Mouse (Mus musculus) cortical plate, adult 2 months (tissue): ENCODE data around the gene Itga9. TPM values are rescaled to one million over a fixed set of nuclear protein-coding genes. Genes with fewer than 3 reads are reported as not detected.
A peak's percentile ranks its signal among the peaks of the same experiment; 100 is the strongest.

Source experiments
- H3K27ac ChIP-seq: fragments of 200-500 bp; 2 replicates; pipeline ENCODE4 v1.5.1; 2012; ENCODE audit warnings: low read length, control low read depth, inconsistent platforms; ENCODE audit not compliant: insufficient read depth
- H3K4me1 ChIP-seq: fragments of 200-500 bp; 2 replicates; pipeline ENCODE4 v1.6.1; 2011; ENCODE audit warnings: low read length; ENCODE audit not compliant: control insufficient read depth, insufficient read depth
- H3K4me3 ChIP-seq: fragments of 200-500 bp; 2 replicates; pipeline ENCODE4 v1.5.1; 2011; ENCODE audit warnings: mild to moderate bottlenecking, low read length, control low read depth; ENCODE audit not compliant: insufficient read depth
- CTCF ChIP-seq: fragments of 200-500 bp; IDR thresholded peaks from 2 replicates; pipeline ENCODE4 v1.5.1; 2011; ENCODE audit warnings: mild to moderate bottlenecking, control low read depth, low read length; ENCODE audit not compliant: insufficient read depth; ENCODE audit errors: extremely low read depth
- POLR2A ChIP-seq: fragments of 200-500 bp; IDR thresholded peaks from 2 replicates; pipeline ENCODE4 v1.6.1; 2011; ENCODE audit warnings: mild to moderate bottlenecking, low read length, control low read depth; ENCODE audit not compliant: insufficient read depth; ENCODE audit errors: extremely low read depth
- polyA plus RNA-seq: library from polyadenylated mRNA; depleted of rRNA; stranded (reverse); fragments of >200 nt; gene quantifications from 2 replicates; pipeline ENCODE4 v1.2.3, GENCODE M21; 2012

Gene Itga9
- polyA plus RNA-seq, 1 experiment = 2.5 TPM

DNA sequence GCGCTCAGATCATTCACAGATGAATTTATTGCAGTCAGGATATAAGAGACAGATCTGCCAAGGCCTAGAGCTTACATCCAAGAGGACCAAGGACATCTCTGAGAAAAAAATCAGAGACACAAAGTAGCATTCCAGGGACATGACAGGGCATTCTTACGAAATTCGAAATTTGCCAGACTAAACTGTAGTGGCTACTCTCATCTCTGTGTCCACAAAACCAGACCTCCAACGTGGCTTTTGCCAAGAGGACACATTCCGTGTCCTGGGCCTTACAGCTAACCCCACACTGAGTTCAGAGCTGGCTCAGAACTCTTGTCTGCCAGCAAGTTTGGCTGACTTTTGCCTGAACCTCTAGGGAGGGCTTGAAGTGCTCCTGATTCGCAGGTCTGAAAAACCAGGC is 279.3 kb downstream of the Itga9 start:
- TF ChIP-seq CTCF (no peak), POLR2A (no peak)
- Histone ChIP-seq H3K4me3 (no peak overlapping the region), H3K4me1 (no peaks in the 10 kb centered on the region), H3K27ac (no peak overlapping the region)

GRCm38 (mm10) chr9:118887201-118887600 is 280.7 kb downstream of the Itga9 start:
- TF ChIP-seq POLR2A = no peak
- no peak for TF ChIP-seq CTCF
- no peak overlapping the region for H3K27ac ChIP-seq
- no peak overlapping the region for H3K4me3 ChIP-seq
- no peaks in the 10 kb centered on the region for H3K4me1 ChIP-seq

GRCm38 (mm10) chr9:118887734-118888133 is 281.2 kb downstream of the Itga9 start:
- Histone ChIP-seq H3K4me1 (no peaks in the 10 kb centered on the region), H3K4me3 (no peak overlapping the region), H3K27ac (no peak overlapping the region)
- TF ChIP-seq CTCF = no peak
- no peak for TF ChIP-seq POLR2A

DNA sequence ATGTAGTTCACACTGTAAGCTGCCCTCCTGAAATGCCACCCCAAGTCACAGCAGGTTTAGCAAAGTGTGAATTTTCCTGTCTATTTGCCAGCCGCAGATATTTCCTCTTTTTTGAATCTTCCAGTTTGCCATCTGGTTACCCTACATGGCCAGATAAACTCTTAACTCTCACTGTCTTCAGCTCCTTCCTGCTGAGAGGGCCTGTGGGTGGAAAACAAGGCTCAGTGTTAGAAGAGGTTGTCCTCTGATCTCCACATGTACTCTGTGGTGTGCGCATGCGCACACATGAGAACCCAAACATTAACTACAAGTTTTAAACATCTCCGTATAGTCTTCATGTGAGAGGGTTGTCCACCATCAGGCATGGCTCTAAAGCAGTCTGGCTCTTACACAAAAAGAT is 283.7 kb downstream of the Itga9 start:
- no peak overlapping the region for H3K27ac ChIP-seq
- H3K4me1 ChIP-seq = no peaks in the 10 kb centered on the region
- no peak overlapping the region for H3K4me3 ChIP-seq
- TF ChIP-seq POLR2A = no peak
- no peak for TF ChIP-seq CTCF

DNA sequence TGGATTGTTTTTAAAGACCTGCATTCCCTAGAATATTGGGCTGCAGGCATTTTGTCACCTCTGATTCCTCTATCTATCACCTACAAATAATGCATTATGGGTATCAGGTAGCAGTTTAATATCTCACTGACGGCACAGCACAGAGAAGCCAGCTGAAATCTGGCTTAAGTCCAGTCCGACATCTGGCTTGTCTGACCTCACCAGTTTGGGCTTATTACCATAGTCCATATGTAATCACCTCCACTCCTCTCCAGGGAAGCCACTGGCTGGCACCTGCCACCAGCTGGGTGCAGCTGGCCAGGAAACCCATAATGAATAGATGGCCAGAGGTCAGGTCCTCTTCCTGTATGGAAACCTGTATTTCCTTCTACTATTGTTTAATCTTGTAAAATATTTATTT is 284.2 kb downstream of the Itga9 start:
- TF ChIP-seq POLR2A (no peak), CTCF (no peak)
- Histone ChIP-seq H3K4me1 (no peaks in the 10 kb centered on the region), H3K4me3 (no peak overlapping the region), H3K27ac (no peak overlapping the region)

- Histone ChIP-seq H3K4me1 (no peaks in the 10 kb centered on the region), H3K4me3 (no peak overlapping the region), H3K27ac (no peak overlapping the region)
- no peak for TF ChIP-seq CTCF
- TF ChIP-seq POLR2A = no peak
Measured at GRCm38 (mm10) chr9:118891068-118891467, 284.6 kb downstream of the Itga9 start.

GRCm38 (mm10) chr9:118891593-118891992 is 285.1 kb downstream of the Itga9 start:
- no peak for TF ChIP-seq CTCF
- TF ChIP-seq POLR2A = no peak
- Histone ChIP-seq H3K4me1 (no peaks in the 10 kb centered on the region), H3K4me3 (no peak overlapping the region), H3K27ac (no peak overlapping the region)

GRCm38 (mm10) chr9:118895101-118895500 is 288.6 kb downstream of the Itga9 start:
- TF ChIP-seq CTCF (no peak), POLR2A (no peak)
- Histone ChIP-seq H3K4me3 (no peak overlapping the region), H3K27ac (no peak overlapping the region), H3K4me1 (no peaks in the 10 kb centered on the region)

DNA sequence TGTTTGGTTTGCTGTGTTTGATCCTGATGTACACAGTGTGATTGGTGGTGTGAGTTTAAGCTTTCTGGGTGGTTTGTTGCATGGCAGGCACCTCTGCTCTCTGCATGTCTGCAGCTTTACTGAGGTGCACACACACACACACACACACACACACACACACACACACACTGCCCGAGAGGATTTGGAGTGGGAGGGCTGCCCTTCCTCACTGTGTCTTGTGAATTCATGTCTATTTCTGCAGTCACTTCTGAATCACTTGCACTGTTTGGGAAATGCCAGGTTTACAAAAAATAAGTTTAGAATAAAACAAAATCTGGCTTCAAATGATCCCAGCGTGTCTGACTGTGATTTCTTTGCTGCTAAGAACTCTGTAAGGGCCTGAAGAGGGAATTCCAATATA is 294.2 kb downstream of the Itga9 start:
- TF ChIP-seq CTCF = no peak
- no peak for TF ChIP-seq POLR2A
- no peak overlapping the region for H3K4me3 ChIP-seq
- peaks cover 1% of the 10 kb centered on the region; the same call in 1 of the 2 replicates for H3K4me1 ChIP-seq
- H3K27ac ChIP-seq = no peak overlapping the region

DNA sequence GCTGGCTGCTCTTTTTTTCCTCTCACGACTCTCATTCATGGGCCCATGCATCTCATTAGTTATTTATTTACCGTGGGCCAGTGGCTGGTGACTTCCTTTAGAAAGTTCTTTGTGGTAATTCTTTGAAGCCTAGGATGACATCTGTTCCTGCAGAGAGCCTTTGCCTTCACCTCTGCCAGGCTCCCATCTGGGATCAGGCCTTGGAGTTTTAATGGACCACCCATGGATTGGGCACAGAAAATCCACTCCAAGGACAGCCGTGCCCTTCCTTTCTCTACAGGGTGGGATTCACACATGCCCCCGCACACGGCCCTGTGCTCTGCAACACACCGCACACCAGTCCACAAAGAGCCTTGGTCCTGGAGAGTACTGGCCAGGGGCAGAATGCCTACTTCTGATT is 295.4 kb downstream of the Itga9 start:
- Histone ChIP-seq H3K4me3 (no peak overlapping the region), H3K4me1 (peaks cover 1% of the 10 kb centered on the region; the same call in 1 of the 2 replicates)
- TF ChIP-seq CTCF (no peak), POLR2A (no peak)

GRCm38 (mm10) chr9:118907934-118908620 is 301.6 kb downstream of the Itga9 start:
- TF ChIP-seq CTCF = peak; percentile 89
- TF ChIP-seq POLR2A = no peak
- no peak overlapping the region for H3K27ac ChIP-seq
- H3K4me1 ChIP-seq = no peaks in the 10 kb centered on the region
- no peak overlapping the region for H3K4me3 ChIP-seq

More for the DNA sequence above, 295.4 kb downstream of the Itga9 start:
- no peak overlapping the region for H3K27ac ChIP-seq

- Histone ChIP-seq H3K27ac (no peak overlapping the region), H3K4me3 (no peak overlapping the region), H3K4me1 (no peaks in the 10 kb centered on the region)
- no peak for TF ChIP-seq CTCF
- TF ChIP-seq POLR2A = no peak
Measured at GRCm38 (mm10) chr9:118913048-118913447, 306.6 kb downstream of the Itga9 start.
